Mouse (Mus musculus): ENCODE data around the gene Abhd4.

DNA sequence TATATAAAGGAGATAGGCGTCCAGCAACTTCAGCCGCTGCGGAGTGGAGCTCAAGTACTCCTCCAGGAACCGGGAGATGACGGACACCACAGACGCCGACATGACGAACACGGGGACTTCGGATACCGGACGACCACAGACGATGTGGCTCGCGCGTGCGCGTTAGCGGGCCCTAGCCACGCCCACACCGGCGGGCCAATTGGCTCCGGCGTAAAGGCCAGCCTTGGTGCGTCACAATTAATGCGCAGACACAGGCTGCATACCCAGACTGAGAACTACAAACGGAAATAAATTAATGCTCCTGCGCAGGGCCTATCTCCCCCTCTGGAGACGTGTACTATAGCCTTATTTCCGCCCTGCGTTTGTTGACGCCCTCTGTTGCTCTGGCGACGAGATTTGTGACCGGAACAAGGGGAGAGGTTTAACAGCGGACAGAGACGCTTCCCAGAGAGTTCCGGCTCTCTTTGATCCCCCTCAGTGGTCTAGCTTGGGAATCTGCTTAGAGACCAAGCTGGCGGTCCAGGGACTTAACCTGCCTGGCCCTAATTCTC, at the start of gene Abhd4, which contains the start of gene Dad1:
- TF ChIP-seq CTCF (IDR thresholded peaks at IDR 0.05; ENCODE audit: borderline replicate concordance, control insufficient read depth, extremely low read depth, insufficient read depth, low read length, poor library complexity) (0 out of 2 replicates have a peak, but pooled peaks have one; percentile 40), POLR2A (IDR thresholded peaks at IDR 0.05; ENCODE audit: control insufficient read depth, extremely low read depth, insufficient read depth, low read length, poor library complexity) (peak; percentile 73)

Data from thymus, adult 2 months (tissue).